Mouse (Mus musculus) spleen, adult 2 months (tissue): ENCODE data around the gene Ugt1a8. TPM values are rescaled to one million over a fixed set of nuclear protein-coding genes. Genes with fewer than 3 reads are reported as not detected.

Experiments
- DNase-seq, 2 experiments: peaks; one replicate each; pipeline versions ENCODE4 v3.0.0 to v3.0.0-alpha.2; 2012 to 2021; ENCODE audit warnings: low spot score in 2 of 2, low read depth in 1 of 2
- H3K27ac ChIP-seq: fragments of 200-500 bp; 2 replicates; pipeline ENCODE4 v1.5.1; 2012; ENCODE audit warnings: low read length, inconsistent platforms; ENCODE audit not compliant: insufficient read depth
- H3K27me3 ChIP-seq: fragments of 200-500 bp; 2 replicates; pipeline ENCODE4 v1.6.1; 2012; ENCODE audit warnings: mild to moderate bottlenecking, moderate library complexity, low read length, inconsistent platforms; ENCODE audit not compliant: control insufficient read depth, insufficient read depth
- H3K36me3 ChIP-seq: fragments of 200-500 bp; 2 replicates; pipeline ENCODE4 v1.6.1; 2012; ENCODE audit warnings: mild to moderate bottlenecking, low read length, inconsistent platforms; ENCODE audit not compliant: control insufficient read depth, insufficient read depth
- H3K4me1 ChIP-seq: fragments of 200-500 bp; 2 replicates; pipeline ENCODE4 v1.6.1; 2011; ENCODE audit warnings: inconsistent platforms; ENCODE audit not compliant: control insufficient read depth, insufficient read depth, insufficient read length
- H3K4me3 ChIP-seq: fragments of 200-500 bp; 2 replicates; pipeline ENCODE4 v1.5.1; 2011; ENCODE audit warnings: mild to moderate bottlenecking, inconsistent platforms; ENCODE audit not compliant: insufficient read depth, insufficient read length; ENCODE audit errors: extremely low read depth
- CTCF ChIP-seq: fragments of 200-500 bp; IDR thresholded peaks from 2 replicates; pipeline ENCODE4 v1.5.1; 2011; ENCODE audit warnings: mild to moderate bottlenecking, inconsistent platforms; ENCODE audit not compliant: insufficient read depth, insufficient read length, insufficient replicate concordance; ENCODE audit errors: extremely low read depth
- POLR2A ChIP-seq: fragments of 200-500 bp; IDR thresholded peaks from 2 replicates; pipeline ENCODE4 v1.6.1; 2011; ENCODE audit warnings: low read depth, low read length, inconsistent platforms
- WGBS: fragments of 180-500 bp; shearing (Covaris S2); methylation state at CpG from one replicate; pipeline ENCODE4 v1.1.7; 2018; 5-methylcytosine and 5-hydroxymethylcytosine counted together
- polyA plus RNA-seq: library from polyadenylated mRNA; depleted of rRNA; stranded (reverse); fragments of >200 nt; gene quantifications from 2 replicates; pipeline ENCODE4 v1.2.3, GENCODE M21; 2012

The Ugt1a8 gene
- polyA plus RNA-seq, 1 experiment: not detected

GRCm38 (mm10) chr1:88259643-88260024 is 172.0 kb downstream of the Ugt1a8 start:
- Histone ChIP-seq H3K27ac (no peak overlapping the region), H3K4me1 (peaks cover 12% of the 10 kb centered on the region; the same call in 1 of the 2 replicates), H3K36me3 (peaks cover 16% of the 10 kb centered on the region), H3K27me3 (no peaks in the 10 kb centered on the region), H3K4me3 (no peak overlapping the region)
- no peak for TF ChIP-seq CTCF
- no peak for TF ChIP-seq POLR2A
- no peak for DNase-seq
- WGBS: 83% methylated on average over 4 of the region's 4 CpGs

GRCm38 (mm10) chr1:88260114-88260513 is 172.5 kb downstream of the Ugt1a8 start:
- WGBS: 67% methylated on average over 6 of the region's 6 CpGs
- no peak for DNase-seq
- no peak overlapping the region for H3K4me3 ChIP-seq
- H3K27ac ChIP-seq: no peak overlapping the region
- no peaks in the 10 kb centered on the region for H3K27me3 ChIP-seq
- peaks cover 12% of the 10 kb centered on the region; the same call in 1 of the 2 replicates for H3K4me1 ChIP-seq
- H3K36me3 ChIP-seq: peaks cover 21% of the 10 kb centered on the region
- no peak for TF ChIP-seq CTCF
- no peak for TF ChIP-seq POLR2A

- Histone ChIP-seq H3K4me1 (peaks cover 12% of the 10 kb centered on the region; the same call in 1 of the 2 replicates), H3K36me3 (peaks cover 28% of the 10 kb centered on the region), H3K4me3 (no peak overlapping the region), H3K27ac (no peak overlapping the region), H3K27me3 (no peaks in the 10 kb centered on the region)
- 67% methylated on average over 10 of the region's 10 CpGs for WGBS
- TF ChIP-seq POLR2A (no peak), CTCF (no peak)
- DNase-seq: no peak
These were observed 173.2 kb downstream of the Ugt1a8 start for GRCm38 (mm10) chr1:88260604-88261377.

GRCm38 (mm10) chr1:88261706-88262105 is 174.1 kb downstream of the Ugt1a8 start:
- Histone ChIP-seq H3K27me3 (no peaks in the 10 kb centered on the region), H3K36me3 (peaks cover 37% of the 10 kb centered on the region), H3K4me3 (no peak overlapping the region), H3K27ac (no peak overlapping the region), H3K4me1 (peaks cover 12% of the 10 kb centered on the region; the same call in 1 of the 2 replicates)
- TF ChIP-seq CTCF: no peak
- no peak for TF ChIP-seq POLR2A
- DNase-seq: no peak
- WGBS: 84% methylated on average over 7 of the region's 7 CpGs

GRCm38 (mm10) chr1:88262255-88262654 is 174.6 kb downstream of the Ugt1a8 start:
- Histone ChIP-seq H3K36me3 (peaks cover 42% of the 10 kb centered on the region), H3K27me3 (no peaks in the 10 kb centered on the region), H3K27ac (no peak overlapping the region), H3K4me3 (no peak overlapping the region), H3K4me1 (peaks cover 12% of the 10 kb centered on the region; the same call in 1 of the 2 replicates)
- WGBS: 66% methylated on average over 4 of the region's 4 CpGs
- no peak for DNase-seq
- no peak for TF ChIP-seq POLR2A
- TF ChIP-seq CTCF: no peak

- no peaks in the 10 kb centered on the region for H3K27me3 ChIP-seq
- H3K4me1 ChIP-seq: peaks cover 12% of the 10 kb centered on the region; the same call in 1 of the 2 replicates
- no peak overlapping the region for H3K4me3 ChIP-seq
- TF ChIP-seq POLR2A (no peak), CTCF (no peak)
- WGBS: 77% methylated on average over 6 of the region's 6 CpGs
- DNase-seq: no peak
- H3K27ac ChIP-seq: no peak overlapping the region
- peaks cover 49% of the 10 kb centered on the region for H3K36me3 ChIP-seq
These were observed 175.3 kb downstream of the Ugt1a8 start for GRCm38 (mm10) chr1:88262961-88263360.

- no peak for TF ChIP-seq CTCF
- TF ChIP-seq POLR2A: no peak
- WGBS: 91% methylated on average over 5 of the region's 5 CpGs
- Histone ChIP-seq H3K36me3 (peaks cover 58% of the 10 kb centered on the region), H3K4me3 (no peak overlapping the region), H3K27me3 (no peaks in the 10 kb centered on the region), H3K4me1 (peaks cover 12% of the 10 kb centered on the region; the same call in 1 of the 2 replicates), H3K27ac (no peak overlapping the region)
- no peak for DNase-seq
These were observed 176.2 kb downstream of the Ugt1a8 start for GRCm38 (mm10) chr1:88263778-88264177.
